Mouse (Mus musculus) urinary bladder, postnatal 10 days (tissue): ENCODE data around the gene Pdzrn3.

Experiments
- DNase-seq: peaks from one replicate; pipeline ENCODE4 v3.0.0; 2022; ENCODE audit warnings: low spot score

Gene Pdzrn3

GRCm38 (mm10) chr6:101366809-101367602, 10.7 kb downstream of the Pdzrn3 start:
- DNase-seq: no peak

DNA sequence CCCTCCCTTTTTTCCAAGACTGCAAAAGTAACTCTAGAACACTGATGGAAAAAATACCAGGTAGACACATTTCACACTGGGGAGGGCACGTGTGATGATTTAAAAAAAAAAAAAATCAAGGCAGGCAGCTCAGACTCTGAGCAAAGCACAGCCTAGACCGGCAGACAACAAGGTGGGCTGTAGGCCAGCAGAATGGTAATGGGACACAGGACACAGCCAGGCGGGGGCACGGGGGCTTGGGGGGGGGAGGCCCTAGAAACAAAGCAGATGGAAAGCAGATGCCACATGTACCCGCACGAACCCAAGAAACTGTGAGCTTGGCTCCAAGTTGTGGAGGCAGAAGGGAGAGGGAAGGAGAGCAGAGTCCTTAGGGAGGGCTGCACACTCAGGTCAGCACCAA, 11.9 kb downstream of the Pdzrn3 start:
- no peak for DNase-seq

- no peak for DNase-seq
These were observed 13.8 kb downstream of the Pdzrn3 start for GRCm38 (mm10) chr6:101363904-101364303.

DNA sequence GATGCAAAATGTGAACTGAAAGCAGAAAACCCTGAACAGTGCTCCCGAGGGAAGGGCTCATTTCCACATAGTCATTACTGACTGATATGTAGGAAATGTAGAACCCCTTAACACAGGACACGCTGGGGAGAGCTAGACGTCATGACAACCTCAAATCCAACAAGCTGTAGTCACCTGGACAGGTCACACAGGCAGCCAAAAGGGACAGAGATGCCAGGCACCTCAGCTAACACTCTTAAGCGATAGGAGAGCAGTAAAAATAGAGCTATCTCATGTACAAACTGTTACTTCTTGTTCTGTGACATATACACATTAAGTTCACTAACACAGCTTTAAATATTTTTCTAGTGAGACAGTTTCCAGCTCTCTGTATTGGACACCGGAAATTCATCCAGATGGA, 15.0 kb downstream of the Pdzrn3 start:
- DNase-seq: no peak

DNA sequence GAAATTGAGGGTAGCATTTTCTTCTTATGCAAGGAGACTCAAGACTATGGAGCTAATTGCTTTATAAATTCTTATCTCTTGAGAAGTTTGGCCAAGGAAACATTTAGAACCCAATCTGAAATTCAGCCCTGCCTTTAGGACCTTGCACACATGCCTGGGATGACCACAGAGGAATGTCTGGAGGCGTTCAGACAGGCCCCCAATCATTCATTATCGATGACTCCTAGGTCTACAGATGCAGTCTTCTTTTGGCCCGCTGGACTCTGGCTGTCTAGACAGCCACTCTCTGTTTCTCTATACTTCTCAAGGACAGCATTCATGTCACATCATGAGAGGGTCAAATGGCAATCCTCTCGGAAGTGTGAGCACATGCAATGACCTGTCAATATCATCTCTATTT, 15.4 kb downstream of the Pdzrn3 start:
- DNase-seq: no peak

DNA sequence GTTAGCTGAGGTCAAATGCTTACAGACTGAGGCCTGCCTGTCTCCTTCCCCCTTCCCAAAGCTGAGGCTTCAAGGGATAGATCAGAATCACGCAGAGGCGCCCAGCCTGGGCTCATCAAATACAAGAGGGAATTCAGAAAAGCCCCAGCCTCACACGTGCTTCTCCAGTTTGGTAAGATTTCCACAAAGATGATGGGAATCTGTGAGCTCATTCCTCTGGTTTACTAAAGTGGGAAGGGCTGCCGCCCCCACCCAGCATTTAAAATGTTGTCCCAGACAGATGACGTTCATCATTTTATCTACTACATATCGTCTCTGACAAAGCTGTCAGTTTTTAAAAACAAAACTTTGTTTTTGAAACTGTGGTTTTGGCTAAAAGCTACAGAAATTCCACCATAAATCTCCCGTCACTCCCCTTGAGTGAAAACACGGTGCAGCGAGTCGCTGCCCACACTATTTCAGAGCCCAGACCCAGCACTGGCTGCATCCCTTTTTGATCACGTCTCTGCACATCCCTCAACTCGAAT, 17.4 kb downstream of the Pdzrn3 start:
- DNase-seq: no peak

DNA sequence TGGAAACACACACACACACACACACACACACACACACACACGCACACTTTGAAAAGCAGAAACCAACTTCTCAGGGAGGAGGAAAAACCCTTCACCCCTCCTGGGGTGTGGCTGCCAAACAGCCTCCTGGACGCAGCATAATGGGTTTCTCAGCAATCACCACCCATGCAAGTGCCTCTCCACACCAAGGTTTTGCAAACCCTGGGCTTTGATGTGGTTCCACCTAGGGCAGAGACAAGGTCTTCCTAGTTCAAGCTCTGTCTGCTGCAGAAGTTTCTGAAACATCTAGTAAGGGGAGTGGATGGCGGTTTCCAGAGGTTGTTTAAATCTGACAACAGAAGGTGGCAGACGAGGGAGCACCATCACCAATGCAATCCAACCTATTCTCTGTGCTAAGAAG, 18.1 kb downstream of the Pdzrn3 start:
- DNase-seq: no peak

GRCm38 (mm10) chr6:101354887-101355286, 22.8 kb downstream of the Pdzrn3 start:
- no peak for DNase-seq

DNA sequence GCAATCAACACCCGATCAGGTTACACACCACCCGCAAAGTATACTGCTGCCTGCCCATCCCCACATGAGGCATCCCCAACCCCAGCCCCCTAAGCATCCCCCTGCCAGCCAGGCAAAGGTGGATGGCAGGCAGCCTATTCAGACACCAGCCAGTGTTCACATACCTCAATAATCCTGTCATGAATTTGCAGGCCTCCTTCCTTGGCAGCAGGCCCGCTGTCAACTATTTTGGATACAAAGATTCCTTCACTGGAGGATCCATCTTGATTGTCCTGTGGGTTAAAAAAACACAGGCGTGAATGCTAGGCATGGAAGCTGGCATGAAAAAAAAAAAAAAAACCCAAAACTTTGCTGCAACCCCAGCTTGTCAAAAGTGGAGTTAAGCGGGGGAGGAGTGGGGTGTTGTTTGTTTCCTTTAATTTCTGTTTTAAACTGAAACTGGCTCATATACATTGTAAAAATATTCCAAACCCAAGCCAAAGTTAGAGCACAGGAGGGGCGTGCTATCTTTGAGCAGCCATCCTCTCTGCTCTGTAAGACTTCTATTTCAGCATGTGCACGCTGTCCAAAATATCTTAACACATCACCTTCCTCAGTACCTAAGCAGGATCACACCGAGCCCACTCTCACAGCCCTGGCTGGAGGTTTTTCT, 23.3 kb downstream of the Pdzrn3 start:
- DNase-seq: no peak

DNA sequence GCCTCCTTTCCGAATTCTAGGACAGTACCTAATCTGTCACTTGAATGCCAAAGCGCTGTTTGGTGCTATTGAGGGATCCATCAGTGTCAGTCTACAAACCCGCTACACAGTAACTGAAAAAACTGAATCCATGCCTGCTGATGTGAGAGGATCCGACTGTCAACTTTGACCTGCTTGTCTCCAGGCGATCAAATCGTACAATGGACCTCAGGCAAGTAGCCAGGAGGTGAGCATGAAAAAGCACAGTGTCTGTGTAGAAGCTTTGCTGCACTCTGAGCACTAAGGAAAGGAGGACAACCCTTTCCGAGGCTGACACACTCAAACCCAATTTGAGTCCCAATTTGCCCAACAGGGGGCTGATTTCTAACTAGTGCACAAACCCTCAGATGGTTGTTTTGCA, 24.0 kb downstream of the Pdzrn3 start:
- no peak for DNase-seq

DNA sequence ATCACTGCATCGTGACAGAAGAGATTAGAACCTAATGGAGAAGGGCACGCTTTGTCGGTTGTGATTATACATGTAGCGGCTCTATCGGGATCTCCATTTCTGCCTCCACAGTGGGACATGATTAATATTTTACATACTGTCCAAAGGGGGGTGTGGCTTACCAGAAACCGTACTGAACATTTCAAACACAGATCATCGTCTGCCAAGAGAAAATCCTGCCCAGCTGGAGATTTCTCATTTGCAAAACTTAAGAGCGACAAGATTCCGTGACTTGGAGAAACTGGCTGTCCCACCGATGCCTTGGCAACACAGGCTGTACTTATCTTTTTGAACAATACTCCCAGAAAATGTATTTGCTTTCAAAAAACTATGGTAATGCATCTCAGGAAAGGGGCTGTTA, 25.1 kb downstream of the Pdzrn3 start:
- DNase-seq: no peak

GRCm38 (mm10) chr6:101351100-101351499, 26.6 kb downstream of the Pdzrn3 start:
- DNase-seq: no peak

- no peak for DNase-seq
These were observed 27.2 kb downstream of the Pdzrn3 start for GRCm38 (mm10) chr6:101350414-101350973.

DNA sequence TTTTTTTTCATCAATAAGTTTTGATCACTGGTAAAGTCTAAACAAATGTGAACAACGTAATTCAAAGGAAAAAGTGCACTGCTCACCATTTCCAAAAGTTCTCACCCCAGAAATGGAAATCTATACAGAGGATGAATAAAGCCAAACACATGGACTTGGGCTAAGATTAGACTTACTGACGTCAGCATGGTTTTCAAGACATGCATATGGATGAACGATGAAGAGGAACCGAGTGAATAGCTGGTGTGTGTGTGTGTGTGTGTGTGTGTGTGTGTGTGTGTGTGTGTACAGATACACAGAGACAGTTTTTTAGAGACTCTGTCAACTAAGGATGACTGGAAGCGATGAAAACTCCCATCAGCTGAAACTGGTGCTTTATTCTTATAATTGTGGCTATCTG, 29.2 kb downstream of the Pdzrn3 start:
- DNase-seq: no peak

DNA sequence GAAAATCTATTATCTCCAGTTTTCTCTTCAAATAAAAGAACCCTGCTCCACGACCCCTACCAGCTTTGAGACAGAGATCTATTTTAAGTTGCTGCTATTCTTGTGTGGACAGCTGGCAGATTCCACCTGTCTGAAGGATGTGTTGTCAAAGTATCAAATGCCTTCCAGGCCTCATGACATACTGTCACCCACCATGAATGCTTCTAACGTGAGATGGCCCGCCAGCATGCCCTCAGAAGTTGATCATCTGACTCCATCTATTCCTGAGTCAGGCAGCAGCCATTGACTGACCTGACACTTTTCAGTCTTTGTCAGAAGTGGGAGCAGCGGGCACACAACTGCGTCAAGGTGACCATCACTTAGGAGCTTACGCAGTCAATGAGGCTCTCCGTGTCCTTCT, 37.6 kb downstream of the Pdzrn3 start:
- DNase-seq: no peak

DNA sequence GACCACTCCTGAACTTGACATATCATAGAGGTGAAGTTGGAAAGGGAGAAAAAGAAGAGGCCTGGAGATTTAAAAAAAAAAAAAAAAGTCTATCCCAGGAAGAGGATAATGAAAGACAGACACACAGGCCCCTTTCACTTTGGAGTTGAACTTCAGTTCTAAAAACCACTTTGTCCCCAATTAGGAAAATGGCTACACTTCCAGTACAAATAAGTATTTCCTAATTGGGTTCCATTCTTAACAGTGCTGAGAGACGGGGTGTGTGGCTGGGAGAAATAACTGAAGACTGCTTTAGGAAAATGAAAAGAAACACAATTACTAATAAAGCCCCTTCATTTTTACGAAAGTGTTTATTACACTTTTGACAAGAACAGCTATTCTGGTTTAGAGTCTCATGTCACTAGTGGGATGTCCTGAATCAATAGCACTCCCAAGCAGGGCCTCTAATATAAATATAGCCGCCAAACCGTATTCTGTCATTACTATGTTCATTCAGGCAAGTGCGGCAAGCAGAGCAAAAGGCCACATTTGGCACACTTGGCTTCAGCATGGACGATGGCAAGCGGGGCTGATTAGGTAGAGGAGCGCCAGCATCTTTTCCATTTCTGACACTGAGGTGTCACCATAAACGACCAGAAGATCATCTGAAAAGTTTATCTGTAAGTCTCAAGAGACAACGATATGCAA, 39.7 kb downstream of the Pdzrn3 start:
- no peak for DNase-seq

DNA sequence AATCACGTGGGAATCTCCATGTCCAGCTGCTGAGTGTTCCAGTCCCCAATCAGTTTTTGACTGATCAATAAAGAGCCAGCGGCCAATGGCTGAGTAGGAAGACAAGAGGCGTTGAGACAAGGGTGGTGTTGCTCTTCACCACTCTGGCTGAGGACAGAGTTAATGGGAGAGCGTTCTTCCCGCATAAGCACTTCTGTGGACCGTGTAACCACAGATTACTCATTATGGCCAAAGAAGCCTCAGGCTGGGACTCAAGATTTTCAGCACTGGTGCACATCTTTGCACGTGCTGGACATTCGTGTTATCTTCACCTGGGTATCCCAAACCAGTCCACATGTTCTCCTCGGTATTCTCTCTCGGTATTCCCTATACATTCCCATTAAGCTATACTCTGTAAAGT, 41.0 kb downstream of the Pdzrn3 start:
- no peak for DNase-seq

- no peak for DNase-seq
These were observed 42.0 kb downstream of the Pdzrn3 start for GRCm38 (mm10) chr6:101335744-101336143.

DNA sequence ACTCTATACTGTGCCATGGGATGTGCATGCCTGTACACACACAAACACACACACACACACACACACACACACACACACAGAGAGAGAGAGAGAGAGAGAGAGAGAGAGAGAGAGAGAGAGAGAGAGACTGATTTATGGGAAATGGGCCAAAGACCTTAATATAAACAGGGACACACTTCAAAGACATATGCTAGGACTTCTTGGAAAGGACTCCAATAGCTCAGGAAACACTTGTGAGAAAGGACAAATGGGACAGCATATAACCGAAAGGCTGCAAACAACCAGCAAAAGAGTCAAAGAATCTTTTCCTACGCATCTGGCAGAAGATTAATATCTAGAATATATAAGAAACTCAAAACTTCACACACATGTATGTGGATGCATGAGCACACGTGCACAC, 43.2 kb downstream of the Pdzrn3 start:
- DNase-seq: no peak

- DNase-seq: no peak
These were observed 47.3 kb downstream of the Pdzrn3 start for GRCm38 (mm10) chr6:101330392-101330791.

DNA sequence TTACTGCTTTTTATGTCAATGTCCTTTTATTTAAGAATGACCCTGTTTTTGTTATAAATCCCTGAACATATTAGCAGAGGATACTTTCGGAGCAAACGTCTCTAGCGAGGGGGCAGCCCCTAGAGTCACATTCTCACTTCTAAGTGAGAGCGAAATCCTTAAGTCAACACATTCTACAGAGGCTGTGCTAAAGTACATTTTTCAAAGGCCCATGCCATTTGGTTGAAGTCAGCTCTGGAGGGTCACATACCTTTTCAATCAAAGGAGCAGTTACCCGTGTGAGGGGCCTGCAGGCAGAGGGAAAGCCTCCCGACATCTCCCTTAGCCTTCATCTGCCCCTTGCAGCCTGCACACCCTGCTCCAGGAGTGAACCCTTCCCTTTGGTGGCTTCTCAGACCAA, 48.2 kb downstream of the Pdzrn3 start:
- no peak for DNase-seq

- DNase-seq: no peak
These were observed 49.2 kb downstream of the Pdzrn3 start for GRCm38 (mm10) chr6:101328514-101328913.

- DNase-seq: no peak
These were observed 50.0 kb downstream of the Pdzrn3 start for GRCm38 (mm10) chr6:101327741-101328140.
